Mouse (Mus musculus) stomach, embryonic 14.5 days (tissue): ENCODE results near the gene Anapc7. TPM values are rescaled to one million over a fixed set of nuclear protein-coding genes. Genes with fewer than 3 reads are reported as not detected.
"Not testable (repeated sequence)": the region's sequence is repeated elsewhere in the genome, so short reads cannot be mapped to it uniquely, and the experiment has no call there.

ENCODE experiments used
- ATAC-seq: fragments of 200-750 bp; cut with Nextera tagmentation; 2 replicates; pipeline ENCODE4 v1.8.0; 2017; ENCODE audit warnings: low read depth, moderate TSS enrichment; ENCODE audit not compliant: insufficient number of reproducible peaks, insufficient read depth, low FRiP score
- H3K27ac ChIP-seq: fragments of 300-500 bp; sonication (generic); 2 replicates; pipeline ENCODE4 v1.5.1; 2014; ENCODE audit warnings: mild to moderate bottlenecking, low read length, moderate library complexity, mixed read lengths
- H3K27me3 ChIP-seq: fragments of 300-500 bp; sonication (generic); 2 replicates; pipeline ENCODE4 v1.6.1; 2014; ENCODE audit warnings: low read length, control low read depth, mixed read lengths; ENCODE audit not compliant: control insufficient read depth, insufficient read depth
- H3K36me3 ChIP-seq: fragments of 300-500 bp; sonication (generic); 2 replicates; pipeline ENCODE4 v1.6.1; 2014; ENCODE audit warnings: mild to moderate bottlenecking, control low read depth, low read length, moderate library complexity, mixed read lengths; ENCODE audit not compliant: control insufficient read depth, insufficient read depth
- H3K4me1 ChIP-seq: fragments of 300-500 bp; sonication (generic); 2 replicates; pipeline ENCODE4 v1.6.1; 2014; ENCODE audit warnings: low read length, control low read depth, mixed read lengths; ENCODE audit not compliant: control insufficient read depth, insufficient read depth
- H3K4me2 ChIP-seq: fragments of 300-500 bp; sonication (generic); replicated peaks from 2 replicates; pipeline ENCODE4 v1.6.1; 2014; ENCODE audit warnings: low read depth, low read length, control low read depth
- H3K4me3 ChIP-seq: fragments of 300-500 bp; sonication (generic); 2 replicates; pipeline ENCODE4 v1.5.1; 2014; ENCODE audit warnings: low read depth, low read length, control low read depth
- H3K9ac ChIP-seq: fragments of 300-500 bp; sonication (generic); replicated peaks from 2 replicates; pipeline ENCODE4 v1.6.1; 2014; ENCODE audit warnings: low read depth, mild to moderate bottlenecking, control low read depth, low read length, moderate library complexity, mixed read lengths
- H3K9me3 ChIP-seq: fragments of 300-500 bp; sonication (generic); 2 replicates; pipeline ENCODE4 v1.6.1; 2016; ENCODE audit warnings: low read depth, low read length, control low read depth; ENCODE audit not compliant: control insufficient read depth
- WGBS: fragments of 180-500 bp; shearing (Covaris S2); extraction: QIAGEN DNeasy Blood & Tissue Kit; methylation state at CpG from one replicate; pipeline ENCODE4 v1.1.7; 2014; 5-methylcytosine and 5-hydroxymethylcytosine counted together
- polyA plus RNA-seq: library from polyadenylated mRNA; unstranded; fragments of >200 nt; fragmentation: Nextera tagmentation; extraction: Ambion mirVana; gene quantifications from 2 replicates; pipeline ENCODE4 v1.2.1, GENCODE M21; 2014

Gene Anapc7
- polyA plus RNA-seq, 1 experiment from 2014 or later, result 29.4 TPM

- Histone ChIP-seq H3K4me2 (no peak overlapping the region), H3K27ac (no peak overlapping the region), H3K4me1 (no peaks in the 10 kb centered on the region), H3K9ac (no peak overlapping the region), H3K9me3 (no peaks in the 10 kb centered on the region), H3K27me3 (no peaks in the 10 kb centered on the region), H3K36me3 (no peaks in the 10 kb centered on the region), H3K4me3 (no peak overlapping the region)
- WGBS, result 35% methylated on average over 6 of the region's 6 CpGs
- ATAC-seq, result no peak; the same call in 1 of the 2 replicates
Observed at GRCm38 (mm10) chr5:122412826-122413225, 8.7 kb upstream of the Anapc7 start.

GRCm38 (mm10) chr5:122414351-122414750, 7.1 kb upstream of the Anapc7 start:
- 86% methylated on average over 5 of the region's 5 CpGs for WGBS
- Histone ChIP-seq H3K27ac (no peak overlapping the region), H3K4me3 (no peak overlapping the region), H3K4me2 (no peak overlapping the region), H3K9ac (no peak overlapping the region), H3K9me3 (no peaks in the 10 kb centered on the region), H3K4me1 (no peaks in the 10 kb centered on the region), H3K27me3 (no peaks in the 10 kb centered on the region), H3K36me3 (no peaks in the 10 kb centered on the region)
- no peak for ATAC-seq

- H3K4me2 ChIP-seq, result no peak overlapping the region
- H3K4me1 ChIP-seq, result no peaks in the 10 kb centered on the region
- no peak for ATAC-seq
- 81% methylated on average over 12 of the region's 12 CpGs for WGBS
- H3K27ac ChIP-seq, result no peak overlapping the region
- H3K4me3 ChIP-seq, result no peak overlapping the region
- H3K9ac ChIP-seq, result no peak overlapping the region
- H3K36me3 ChIP-seq, result no peaks in the 10 kb centered on the region
- no peaks in the 10 kb centered on the region for H3K27me3 ChIP-seq
- H3K9me3 ChIP-seq, result no peaks in the 10 kb centered on the region
Observed at GRCm38 (mm10) chr5:122415465-122415864, 6.0 kb upstream of the Anapc7 start.

- H3K27ac ChIP-seq, H3K9ac ChIP-seq, H3K4me2 ChIP-seq, ATAC-seq, H3K9me3 ChIP-seq, H3K27me3 ChIP-seq, H3K36me3 ChIP-seq, H3K4me3 ChIP-seq: not testable (repeated sequence)
- 62% methylated on average over 4 of the region's 4 CpGs for WGBS
- peaks cover 11% of the 10 kb centered on the region; the same call in 1 of the 2 replicates for H3K4me1 ChIP-seq
Observed at GRCm38 (mm10) chr5:122420676-122421075, 817 bp upstream of the Anapc7 start.

- WGBS, result under 1% methylated on average over 73 of the region's 73 CpGs
- Histone ChIP-seq H3K4me1 (peaks cover 11% of the 10 kb centered on the region; the same call in 1 of the 2 replicates), H3K4me3 (peak overlapping the region; percentile 97), H3K36me3 (no peaks in the 10 kb centered on the region; the same call in 1 of the 2 replicates), H3K27me3 (no peaks in the 10 kb centered on the region), H3K27ac (peak overlapping the region; percentile 75), H3K9me3 (no peaks in the 10 kb centered on the region), H3K4me2 (peak overlapping the region; percentile 91), H3K9ac (peak overlapping the region; percentile 93)
- peak; percentile 83 for ATAC-seq
Observed at GRCm38 (mm10) chr5:122422071-122422964, 825 bp downstream of the Anapc7 start.

- H3K9me3 ChIP-seq, result no peaks in the 10 kb centered on the region
- ATAC-seq, result no peak
- peak overlapping the region; percentile 93 for H3K9ac ChIP-seq
- WGBS, result 32% methylated on average over 15 of the region's 15 CpGs
- no peak overlapping the region for H3K27ac ChIP-seq
- peaks cover 4% of the 10 kb centered on the region for H3K36me3 ChIP-seq
- peaks cover 11% of the 10 kb centered on the region; the same call in 1 of the 2 replicates for H3K4me1 ChIP-seq
- H3K4me2 ChIP-seq, result peak overlapping the region; percentile 91
- no peaks in the 10 kb centered on the region for H3K27me3 ChIP-seq
- peak overlapping the region; percentile 97 for H3K4me3 ChIP-seq
Observed at GRCm38 (mm10) chr5:122423083-122423482, 1.6 kb downstream of the Anapc7 start.

GRCm38 (mm10) chr5:122425550-122425949, 4.1 kb downstream of the Anapc7 start:
- no peak overlapping the region for H3K27ac ChIP-seq

GRCm38 (mm10) chr5:122430036-122430775, 8.7 kb downstream of the Anapc7 start:
- peaks cover 63% of the 10 kb centered on the region for H3K36me3 ChIP-seq
- ATAC-seq, result no peak
- WGBS, result 86% methylated on average over 4 of the region's 4 CpGs

More at GRCm38 (mm10) chr5:122425550-122425949, 4.1 kb downstream of the Anapc7 start:
- no peak overlapping the region for H3K4me2 ChIP-seq
- no peaks in the 10 kb centered on the region for H3K9me3 ChIP-seq
- peaks cover 21% of the 10 kb centered on the region for H3K36me3 ChIP-seq
- H3K4me3 ChIP-seq, result no peak overlapping the region
- H3K9ac ChIP-seq, result no peak overlapping the region
- no peaks in the 10 kb centered on the region for H3K27me3 ChIP-seq
- H3K4me1 ChIP-seq, result peaks cover 11% of the 10 kb centered on the region; the same call in 1 of the 2 replicates
- no peak for ATAC-seq
- 85% methylated on average over 2 of the region's 2 CpGs for WGBS

More at GRCm38 (mm10) chr5:122430036-122430775, 8.7 kb downstream of the Anapc7 start:
- H3K27me3 ChIP-seq, result no peaks in the 10 kb centered on the region
- H3K4me2 ChIP-seq, result no peak overlapping the region
- no peaks in the 10 kb centered on the region for H3K4me1 ChIP-seq
- no peak overlapping the region for H3K4me3 ChIP-seq
- no peak overlapping the region for H3K9ac ChIP-seq
- no peaks in the 10 kb centered on the region for H3K9me3 ChIP-seq
- no peak overlapping the region for H3K27ac ChIP-seq
